Mouse (Mus musculus) urinary bladder, postnatal 36 days (tissue): ENCODE measurements at regions not wholly inside any gene's neighbourhood (a gene's known extent, or its start where the extent isn't known, plus 50 kb on each side); places are given as distances from the start of the nearest gene placed in this dataset.

Experiments used
- DNase-seq, 2 experiments: peaks; one replicate each; pipeline ENCODE4 v3.0.0; 2022; ENCODE audit warnings: low spot score in 2 of 2, mixed read lengths in 1 of 2

DNA sequence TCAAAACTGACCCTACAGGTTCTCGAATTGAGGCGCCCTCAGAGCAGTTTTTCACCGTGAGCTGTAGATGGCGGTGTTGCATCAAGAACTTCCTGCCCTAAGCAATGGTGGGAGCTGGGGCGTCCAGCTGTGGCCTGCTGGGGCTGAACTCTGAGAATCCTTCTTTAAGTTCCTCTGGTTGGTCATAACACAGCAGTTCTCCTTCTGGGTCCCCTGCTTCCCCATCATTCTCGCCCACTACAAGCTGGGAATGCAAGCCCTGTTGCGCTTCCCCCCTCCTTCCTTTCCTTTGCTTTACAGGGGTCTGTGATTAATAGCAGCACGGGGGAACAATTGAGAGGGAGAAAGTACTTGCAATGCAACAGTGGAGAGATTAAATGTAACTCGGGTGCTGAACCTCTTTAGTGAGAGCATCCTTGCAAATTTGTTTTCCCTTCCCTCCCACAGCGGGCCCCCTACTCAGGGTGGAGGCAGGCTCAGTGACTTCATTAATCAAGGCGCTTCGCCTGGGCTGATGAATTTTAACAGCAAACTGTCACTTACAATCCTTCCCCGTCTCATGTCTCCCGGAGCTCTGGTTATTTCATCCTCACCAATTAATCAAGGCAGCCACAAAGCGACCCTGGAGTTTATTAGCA, 794.3 kb upstream of the Api5 start:
- DNase-seq, result peak; percentile 15 to 28

DNA sequence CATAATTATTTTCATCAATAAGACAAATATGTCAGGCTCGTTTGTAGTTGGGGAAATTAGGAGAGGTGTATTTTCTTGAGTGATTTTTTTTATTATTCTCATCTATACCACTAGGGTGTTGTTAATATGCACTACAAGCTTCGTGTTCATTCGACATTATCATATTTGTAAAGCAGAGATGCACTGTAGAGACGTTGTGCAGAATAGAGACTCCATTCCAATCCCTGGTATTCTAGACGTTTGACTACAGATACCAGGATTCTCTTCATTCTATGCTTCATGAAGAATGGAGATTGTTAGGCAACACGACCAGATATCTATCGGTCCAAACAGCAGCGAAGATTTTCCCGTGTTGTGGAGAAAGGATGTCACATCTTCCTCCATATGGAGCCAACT, 793.8 kb upstream of the Api5 start:
- DNase-seq, result no peak

GRCm38 (mm10) chr2:95229386-95229785, 791.5 kb upstream of the Api5 start:
- DNase-seq, result no peak

GRCm38 (mm10) chr2:95210216-95210941, 772.4 kb upstream of the Api5 start:
- DNase-seq, result no peak
